Mouse (Mus musculus): Measurements from ENCODE around the gene BC005561.
"Not testable (repeated sequence)": the region's sequence is repeated elsewhere in the genome, so short reads cannot be mapped to it uniquely, and the experiment has no call there.

BC005561 gene

GRCm38 (mm10) chr5:104538612-104539011 lies 30.5 kb downstream of the BC005561 start:
- TF ChIP-seq NANOG (IDR thresholded peaks at IDR 0.05; ENCODE audit: borderline replicate concordance, low read length) (no peak), POU5F1 (IDR thresholded peaks at IDR 0.05; ENCODE audit: borderline replicate concordance, low read length) (no peak), CTCF (conservative IDR thresholded peaks at IDR 0.05; ENCODE audit: low read length) (no peak)
- Histone ChIP-seq H3K4me1 (replicated peaks; ENCODE audit: low read depth, low read length) (no peaks in the 10 kb centered on the region), H3K9me3 (ENCODE audit: low read length) (no peaks in the 10 kb centered on the region)

DNA sequence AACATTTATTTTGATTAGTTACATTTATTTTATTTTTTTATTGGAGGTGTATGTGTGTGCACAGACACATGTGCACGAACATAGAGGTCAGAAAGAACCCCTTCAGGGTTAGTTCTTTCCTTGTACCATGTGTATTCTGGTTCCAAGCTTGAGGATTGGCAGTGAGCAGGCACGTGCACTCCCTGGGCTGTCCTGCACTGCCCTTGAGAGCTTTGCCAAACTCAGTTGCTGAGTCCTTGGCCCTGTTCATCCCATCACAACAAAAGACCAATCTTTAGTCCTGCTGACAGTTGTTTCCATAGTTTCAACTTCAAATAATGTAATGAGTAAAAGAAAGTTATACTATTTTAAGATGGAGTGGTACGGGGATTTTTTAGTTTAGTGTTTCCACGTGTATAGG lies 31.2 kb downstream of the BC005561 start:
- H3K4me1 ChIP-seq (replicated peaks; ENCODE audit: low read depth, low read length) = no peaks in the 10 kb centered on the region
- no peaks in the 10 kb centered on the region for H3K9me3 ChIP-seq (ENCODE audit: low read length)
- TF ChIP-seq CTCF (conservative IDR thresholded peaks at IDR 0.05; ENCODE audit: low read length) (no peak), NANOG (IDR thresholded peaks at IDR 0.05; ENCODE audit: borderline replicate concordance, low read length) (no peak), POU5F1 (IDR thresholded peaks at IDR 0.05; ENCODE audit: borderline replicate concordance, low read length) (no peak)
- no peak overlapping the region for H3K4me3 ChIP-seq (replicated peaks; ENCODE audit: low read length)
- peaks cover 60% of the 10 kb centered on the region for H3K36me3 ChIP-seq (ENCODE audit: insufficient read depth, low read length)
- no peaks in the 10 kb centered on the region for H3K27me3 ChIP-seq (ENCODE audit: insufficient read depth, low read length)

More at GRCm38 (mm10) chr5:104538612-104539011, 30.5 kb downstream of the BC005561 start:
- peaks cover 58% of the 10 kb centered on the region for H3K36me3 ChIP-seq (ENCODE audit: insufficient read depth, low read length)
- no peak overlapping the region for H3K4me3 ChIP-seq (replicated peaks; ENCODE audit: low read length)
- no peaks in the 10 kb centered on the region for H3K27me3 ChIP-seq (ENCODE audit: insufficient read depth, low read length)

DNA sequence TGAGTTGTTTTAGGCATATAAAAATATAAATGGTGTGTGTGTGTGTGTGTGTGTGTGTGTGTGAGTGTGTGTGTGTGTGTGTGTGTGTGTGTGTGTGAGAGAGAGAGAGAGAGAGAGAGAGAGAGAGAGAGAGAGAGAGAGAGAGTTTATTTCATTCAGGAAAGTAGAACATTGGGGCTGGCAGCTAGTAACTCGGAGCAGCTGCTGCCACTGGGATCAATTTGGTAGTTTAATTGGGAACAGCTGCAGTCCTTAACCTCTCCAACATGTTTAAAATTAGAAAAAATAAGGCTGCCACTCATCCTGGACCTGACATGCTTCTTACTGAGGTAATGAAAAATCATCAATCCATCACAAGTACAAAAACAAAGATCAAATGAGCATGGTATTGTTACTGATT lies 59.9 kb downstream of the BC005561 start:
- not testable (repeated sequence) for H3K9me3 ChIP-seq (ENCODE audit: low read length); H3K36me3 ChIP-seq (ENCODE audit: insufficient read depth, low read length); H3K4me3 ChIP-seq (replicated peaks; ENCODE audit: low read length); H3K4me1 ChIP-seq (replicated peaks; ENCODE audit: low read depth, low read length); H3K27me3 ChIP-seq (ENCODE audit: insufficient read depth, low read length)

DNA sequence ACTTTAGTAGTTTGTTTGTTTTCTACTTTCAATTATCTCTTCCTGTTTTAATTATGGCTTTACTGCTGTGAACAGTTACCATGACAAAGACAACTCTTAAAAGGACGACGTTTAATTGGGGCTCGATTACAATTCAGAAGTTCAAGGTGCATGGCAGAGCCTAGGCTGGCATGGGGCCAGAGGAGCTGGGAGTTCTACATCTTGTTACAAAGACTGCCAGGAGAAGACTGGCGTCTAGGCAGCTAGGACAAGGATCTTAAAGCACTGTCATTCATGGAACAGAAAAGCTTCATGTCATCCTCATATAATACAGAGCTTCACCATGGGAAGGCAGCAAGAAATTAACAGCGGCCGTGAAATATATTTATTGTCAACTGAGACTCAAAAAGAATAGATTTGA lies 62.6 kb downstream of the BC005561 start:
- TF ChIP-seq CTCF (conservative IDR thresholded peaks at IDR 0.05; ENCODE audit: low read length) (no peak), POU5F1 (IDR thresholded peaks at IDR 0.05; ENCODE audit: borderline replicate concordance, low read length) (no peak), NANOG (IDR thresholded peaks at IDR 0.05; ENCODE audit: borderline replicate concordance, low read length) (no peak)
- H3K4me1 ChIP-seq (replicated peaks; ENCODE audit: low read depth, low read length) = peaks cover 10% of the 10 kb centered on the region
- peaks cover 27% of the 10 kb centered on the region for H3K36me3 ChIP-seq (ENCODE audit: insufficient read depth, low read length)
- no peaks in the 10 kb centered on the region for H3K27me3 ChIP-seq (ENCODE audit: insufficient read depth, low read length)
- H3K4me3 ChIP-seq (replicated peaks; ENCODE audit: low read length) = peak overlapping the region; percentile 89
- peaks cover 16% of the 10 kb centered on the region for H3K9me3 ChIP-seq (ENCODE audit: low read length)

GRCm38 (mm10) chr5:104571282-104571921 lies 63.2 kb downstream of the BC005561 start:
- H3K27me3 ChIP-seq (ENCODE audit: insufficient read depth, low read length); H3K4me1 ChIP-seq (replicated peaks; ENCODE audit: low read depth, low read length): not testable (repeated sequence)
- H3K36me3 ChIP-seq (ENCODE audit: insufficient read depth, low read length) = peaks cover 30% of the 10 kb centered on the region
- peaks cover 18% of the 10 kb centered on the region for H3K9me3 ChIP-seq (ENCODE audit: low read length)
- H3K4me3 ChIP-seq (replicated peaks; ENCODE audit: low read length) = peak overlapping the region; percentile 89

All from E14TG2a.4 (cell line).